Mouse (Mus musculus) liver, adult 2 months (tissue): ENCODE data around the gene Irf2bp2.

Experiments
- CTCF ChIP-seq: fragments of 200-500 bp; IDR thresholded peaks from 2 replicates; pipeline ENCODE4 v1.5.1; 2011; ENCODE audit warnings: low read depth, low read length, control low read depth
- POLR2A ChIP-seq: fragments of 200-500 bp; IDR thresholded peaks from 2 replicates; pipeline ENCODE4 v1.6.1; 2011; ENCODE audit warnings: low read length, control low read depth; ENCODE audit not compliant: insufficient read depth; ENCODE audit errors: extremely low read depth

GRCm38 (mm10) chr8:126564551-126565154, 29.1 kb downstream of the Irf2bp2 start:
- TF ChIP-seq CTCF (no peak), POLR2A (no peak)
